Mouse (Mus musculus) forebrain, embryonic 16.5 days (tissue): Measurements from ENCODE around the gene Tigd3. TPM values are rescaled to one million over a fixed set of nuclear protein-coding genes. Genes with fewer than 3 reads are reported as not detected.

Experiments used
- ATAC-seq: fragments of 200-750 bp; cut with Nextera tagmentation; 2 replicates; pipeline ENCODE4 v1.8.0; 2017; ENCODE audit warnings: mild to moderate bottlenecking, moderate library complexity
- H3K27ac ChIP-seq: fragments of 300-500 bp; sonication (generic); 2 replicates; pipeline ENCODE4 v1.5.1; 2014; ENCODE audit warnings: low read length, control low read depth
- H3K27me3 ChIP-seq: fragments of 300-500 bp; sonication (generic); replicated peaks from 2 replicates; pipeline ENCODE4 v1.6.1; 2014; ENCODE audit warnings: low read length; ENCODE audit not compliant: control insufficient read depth, insufficient read depth
- H3K36me3 ChIP-seq: fragments of 300-500 bp; sonication (generic); 2 replicates; pipeline ENCODE4 v1.6.1; 2014; ENCODE audit not compliant: control insufficient read depth, insufficient read depth
- H3K4me1 ChIP-seq: fragments of 300-500 bp; sonication (generic); replicated peaks from 2 replicates; pipeline ENCODE4 v1.6.1; 2014; ENCODE audit warnings: low read length; ENCODE audit not compliant: control insufficient read depth, insufficient read depth
- H3K4me2 ChIP-seq: fragments of 300-500 bp; sonication (generic); 2 replicates; pipeline ENCODE4 v1.6.1; 2014; ENCODE audit warnings: mild to moderate bottlenecking, low read length, control low read depth
- H3K4me3 ChIP-seq: fragments of 300-500 bp; sonication (generic); replicated peaks from 2 replicates; pipeline ENCODE4 v1.5.1; 2014; ENCODE audit warnings: mild to moderate bottlenecking, low read length, control low read depth
- H3K9ac ChIP-seq: fragments of 300-500 bp; sonication (generic); replicated peaks from 2 replicates; pipeline ENCODE4 v1.6.1; 2014; ENCODE audit warnings: low read depth, low read length, control low read depth
- H3K9me3 ChIP-seq: fragments of 300-500 bp; sonication (generic); 2 replicates; pipeline ENCODE4 v1.6.1; 2016; ENCODE audit warnings: low read length; ENCODE audit not compliant: control insufficient read depth
- WGBS: fragments of 180-500 bp; shearing (Covaris S2); extraction: QIAGEN DNeasy Blood & Tissue Kit; methylation state at CpG from one replicate; pipeline ENCODE4 v1.1.7; 2014; 5-methylcytosine and 5-hydroxymethylcytosine counted together
- polyA plus RNA-seq: library from polyadenylated mRNA; unstranded; fragments of >200 nt; fragmentation: Nextera tagmentation; extraction: Ambion mirVana; gene quantifications from 2 replicates; pipeline ENCODE4 v1.2.1, GENCODE M21; 2015

Gene Tigd3
- polyA plus RNA-seq, 1 experiment from 2014 or later = 13.7 TPM

GRCm38 (mm10) chr19:5851481-5851971, 42.4 kb downstream of the Tigd3 start:
- Histone ChIP-seq H3K9ac (peak overlapping the region; percentile 43), H3K27me3 (no peaks in the 10 kb centered on the region), H3K4me2 (no peak overlapping the region), H3K4me1 (peaks cover 37% of the 10 kb centered on the region), H3K36me3 (peaks cover 2% of the 10 kb centered on the region; the same call in 1 of the 2 replicates), H3K27ac (no peak overlapping the region), H3K4me3 (no peak overlapping the region), H3K9me3 (no peaks in the 10 kb centered on the region)
- 50% methylated on average over 5 of the region's 5 CpGs for WGBS
- no peak for ATAC-seq

GRCm38 (mm10) chr19:5850860-5851259, 43.1 kb downstream of the Tigd3 start:
- no peak overlapping the region for H3K27ac ChIP-seq
- no peaks in the 10 kb centered on the region for H3K9me3 ChIP-seq
- H3K36me3 ChIP-seq = no peaks in the 10 kb centered on the region; the same call in 1 of the 2 replicates
- no peak overlapping the region for H3K4me3 ChIP-seq
- no peak for ATAC-seq
- no peaks in the 10 kb centered on the region for H3K27me3 ChIP-seq
- WGBS = 84% methylated on average over 3 of the region's 3 CpGs
- no peak overlapping the region for H3K4me2 ChIP-seq
- H3K4me1 ChIP-seq = peaks cover 43% of the 10 kb centered on the region
- H3K9ac ChIP-seq = no peak overlapping the region

- 29% methylated on average over 11 of the region's 11 CpGs for WGBS
- H3K4me2 ChIP-seq = no peak overlapping the region
These were observed 44.0 kb downstream of the Tigd3 start for GRCm38 (mm10) chr19:5849843-5850527.

GRCm38 (mm10) chr19:5848826-5849672, 44.9 kb downstream of the Tigd3 start:
- H3K27ac ChIP-seq = no peak overlapping the region
- peaks cover 53% of the 10 kb centered on the region for H3K4me1 ChIP-seq
- peak overlapping the region; percentile 35; the same call in 1 of the 2 replicates for H3K9ac ChIP-seq
- no peak overlapping the region for H3K4me3 ChIP-seq
- WGBS = 48% methylated on average over 13 of the region's 13 CpGs
- H3K27me3 ChIP-seq = no peaks in the 10 kb centered on the region
- H3K4me2 ChIP-seq = no peak overlapping the region
- no peaks in the 10 kb centered on the region for H3K9me3 ChIP-seq
- H3K36me3 ChIP-seq = no peaks in the 10 kb centered on the region; the same call in 1 of the 2 replicates
- ATAC-seq = no peak

More at GRCm38 (mm10) chr19:5849843-5850527, 44.0 kb downstream of the Tigd3 start:
- peak; percentile 24 for ATAC-seq
- H3K4me3 ChIP-seq = no peak overlapping the region
- no peaks in the 10 kb centered on the region for H3K27me3 ChIP-seq
- peaks cover 49% of the 10 kb centered on the region for H3K4me1 ChIP-seq
- H3K9ac ChIP-seq = no peak overlapping the region
- H3K9me3 ChIP-seq = no peaks in the 10 kb centered on the region
- H3K36me3 ChIP-seq = no peaks in the 10 kb centered on the region; the same call in 1 of the 2 replicates
- H3K27ac ChIP-seq = no peak overlapping the region

- 54% methylated on average over 14 of the region's 14 CpGs for WGBS
- ATAC-seq = no peak
- Histone ChIP-seq H3K36me3 (no peaks in the 10 kb centered on the region; the same call in 1 of the 2 replicates), H3K9me3 (no peaks in the 10 kb centered on the region), H3K4me3 (no peak overlapping the region), H3K4me2 (no peak overlapping the region), H3K27me3 (no peaks in the 10 kb centered on the region), H3K9ac (peak overlapping the region; percentile 43), H3K4me1 (peaks cover 55% of the 10 kb centered on the region), H3K27ac (peak overlapping the region; percentile 97)
These were observed 45.7 kb downstream of the Tigd3 start for GRCm38 (mm10) chr19:5848032-5848825.

GRCm38 (mm10) chr19:5847306-5847796, 46.6 kb downstream of the Tigd3 start:
- Histone ChIP-seq H3K27ac (peak overlapping the region; percentile 97), H3K4me3 (no peak overlapping the region; the same call in 1 of the 2 replicates), H3K4me1 (peaks cover 63% of the 10 kb centered on the region), H3K9ac (peak overlapping the region; percentile 54), H3K9me3 (no peaks in the 10 kb centered on the region), H3K36me3 (no peaks in the 10 kb centered on the region; the same call in 1 of the 2 replicates), H3K27me3 (no peaks in the 10 kb centered on the region), H3K4me2 (peak overlapping the region; percentile 70)
- 40% methylated on average over 4 of the region's 4 CpGs for whole genome bisulfite sequencing
- ATAC-seq = no peak

GRCm38 (mm10) chr19:5846557-5847305, 47.2 kb downstream of the Tigd3 start:
- H3K36me3 ChIP-seq = no peaks in the 10 kb centered on the region; the same call in 1 of the 2 replicates
- peak overlapping the region; percentile 70 for H3K4me2 ChIP-seq
- H3K4me1 ChIP-seq = peaks cover 62% of the 10 kb centered on the region
- H3K4me3 ChIP-seq = peak overlapping the region; percentile 41
- H3K9ac ChIP-seq = peak overlapping the region; percentile 54
- no peaks in the 10 kb centered on the region for H3K9me3 ChIP-seq
- ATAC-seq = peak; percentile 85
- under 1% methylated on average over 16 of the region's 16 CpGs for WGBS
- peak overlapping the region; percentile 97 for H3K27ac ChIP-seq
- H3K27me3 ChIP-seq = no peaks in the 10 kb centered on the region

- Histone ChIP-seq H3K4me2 (peak overlapping the region; percentile 70), H3K9me3 (no peaks in the 10 kb centered on the region), H3K36me3 (no peaks in the 10 kb centered on the region), H3K4me3 (peak overlapping the region; percentile 41), H3K4me1 (peaks cover 58% of the 10 kb centered on the region), H3K27me3 (no peaks in the 10 kb centered on the region), H3K9ac (peak overlapping the region; percentile 54), H3K27ac (peak overlapping the region; percentile 97)
- ATAC-seq = peak; percentile 30
- WGBS = under 1% methylated on average over 7 of the region's 7 CpGs
These were observed 47.8 kb downstream of the Tigd3 start for GRCm38 (mm10) chr19:5846154-5846553.
